Mouse (Mus musculus): Measurements from ENCODE around the gene Cdc42ep5. TPM values are rescaled to one million over a fixed set of nuclear protein-coding genes. Genes with fewer than 3 reads are reported as not detected.
"Not testable (repeated sequence)": the region's sequence is repeated elsewhere in the genome, so short reads cannot be mapped to it uniquely, and the experiment has no call there.

The Cdc42ep5 gene
- polyA plus RNA-seq, 1 experiment from 2014 or later = 30.3 TPM

- H3K9me3 ChIP-seq (ENCODE audit: control insufficient read depth, low read length); H3K4me2 ChIP-seq (replicated peaks; ENCODE audit: low read depth, low read length); H3K27ac ChIP-seq (ENCODE audit: low read depth, low read length); H3K36me3 ChIP-seq (ENCODE audit: control insufficient read depth, insufficient read depth, low read length); ATAC-seq (ENCODE audit: low FRiP score, low TSS enrichment); H3K4me1 ChIP-seq (ENCODE audit: control insufficient read depth, insufficient read depth, low read length); H3K27me3 ChIP-seq (ENCODE audit: control insufficient read depth, insufficient read depth, low read length); H3K4me3 ChIP-seq (ENCODE audit: low read length); H3K9ac ChIP-seq (ENCODE audit: low read depth, low read length): not testable (repeated sequence)
- WGBS = 97% methylated on average over 4 of the region's 4 CpGs
Observed at GRCm38 (mm10) chr7:4161596-4161995, 3.1 kb downstream of the Cdc42ep5 start.

- H3K36me3 ChIP-seq (ENCODE audit: control insufficient read depth, insufficient read depth, low read length) = no peaks in the 10 kb centered on the region
- no peak for ATAC-seq (ENCODE audit: low FRiP score, low TSS enrichment)
- no peak overlapping the region for H3K4me2 ChIP-seq (replicated peaks; ENCODE audit: low read depth, low read length)
- H3K27me3 ChIP-seq (ENCODE audit: control insufficient read depth, insufficient read depth, low read length) = peaks cover 13% of the 10 kb centered on the region
- WGBS = 54% methylated on average over 4 of the region's 4 CpGs
- no peak overlapping the region for H3K4me3 ChIP-seq (ENCODE audit: low read length)
- no peak overlapping the region for H3K9ac ChIP-seq (ENCODE audit: low read depth, low read length)
- H3K27ac ChIP-seq (ENCODE audit: low read depth, low read length) = no peak overlapping the region
- no peaks in the 10 kb centered on the region for H3K4me1 ChIP-seq (ENCODE audit: control insufficient read depth, insufficient read depth, low read length)
- no peaks in the 10 kb centered on the region for H3K9me3 ChIP-seq (ENCODE audit: control insufficient read depth, low read length)
Observed at GRCm38 (mm10) chr7:4154976-4155375, 9.7 kb downstream of the Cdc42ep5 start.

- H3K27me3 ChIP-seq (ENCODE audit: control insufficient read depth, insufficient read depth, low read length) = peaks cover 13% of the 10 kb centered on the region
- H3K27ac ChIP-seq (ENCODE audit: low read depth, low read length) = no peak overlapping the region
- no peaks in the 10 kb centered on the region for H3K36me3 ChIP-seq (ENCODE audit: control insufficient read depth, insufficient read depth, low read length)
- no peak overlapping the region for H3K4me2 ChIP-seq (replicated peaks; ENCODE audit: low read depth, low read length)
- WGBS = 87% methylated on average over 5 of the region's 5 CpGs
- ATAC-seq (ENCODE audit: low FRiP score, low TSS enrichment) = no peak
- H3K4me3 ChIP-seq (ENCODE audit: low read length) = no peak overlapping the region
- H3K9ac ChIP-seq (ENCODE audit: low read depth, low read length) = no peak overlapping the region
- H3K4me1 ChIP-seq (ENCODE audit: control insufficient read depth, insufficient read depth, low read length) = no peaks in the 10 kb centered on the region
- H3K9me3 ChIP-seq (ENCODE audit: control insufficient read depth, low read length) = no peaks in the 10 kb centered on the region
Observed at GRCm38 (mm10) chr7:4154356-4154755, 10.3 kb downstream of the Cdc42ep5 start.

- H3K4me2 ChIP-seq (replicated peaks; ENCODE audit: low read depth, low read length) = peak overlapping the region; percentile 26
- no peak overlapping the region for H3K9ac ChIP-seq (ENCODE audit: low read depth, low read length)
- peaks cover 13% of the 10 kb centered on the region for H3K27me3 ChIP-seq (ENCODE audit: control insufficient read depth, insufficient read depth, low read length)
- H3K27ac ChIP-seq (ENCODE audit: low read depth, low read length) = no peak overlapping the region
- peaks cover 17% of the 10 kb centered on the region for H3K36me3 ChIP-seq (ENCODE audit: control insufficient read depth, insufficient read depth, low read length)
- no peaks in the 10 kb centered on the region for H3K9me3 ChIP-seq (ENCODE audit: control insufficient read depth, low read length)
- peaks cover 13% of the 10 kb centered on the region for H3K4me1 ChIP-seq (ENCODE audit: control insufficient read depth, insufficient read depth, low read length)
- ATAC-seq (ENCODE audit: low FRiP score, low TSS enrichment) = no peak
- WGBS = 16% methylated on average over 22 of the region's 22 CpGs
- H3K4me3 ChIP-seq (ENCODE audit: low read length) = peak overlapping the region; percentile 14; the same call in 1 of the 2 replicates
Observed at GRCm38 (mm10) chr7:4151241-4151640, 13.4 kb downstream of the Cdc42ep5 start.

GRCm38 (mm10) chr7:4150811-4151221 is 13.8 kb downstream of the Cdc42ep5 start:
- WGBS = 6% methylated on average over 14 of the region's 14 CpGs
- H3K4me3 ChIP-seq (ENCODE audit: low read length) = peak overlapping the region; percentile 70; the same call in 1 of the 2 replicates
- no peak for ATAC-seq (ENCODE audit: low FRiP score, low TSS enrichment)
- peaks cover 22% of the 10 kb centered on the region for H3K36me3 ChIP-seq (ENCODE audit: control insufficient read depth, insufficient read depth, low read length)
- H3K27ac ChIP-seq (ENCODE audit: low read depth, low read length) = no peak overlapping the region
- peaks cover 13% of the 10 kb centered on the region for H3K27me3 ChIP-seq (ENCODE audit: control insufficient read depth, insufficient read depth, low read length)
- H3K9ac ChIP-seq (ENCODE audit: low read depth, low read length) = no peak overlapping the region
- H3K4me2 ChIP-seq (replicated peaks; ENCODE audit: low read depth, low read length) = peak overlapping the region; percentile 91
- peaks cover 13% of the 10 kb centered on the region for H3K4me1 ChIP-seq (ENCODE audit: control insufficient read depth, insufficient read depth, low read length)
- H3K9me3 ChIP-seq (ENCODE audit: control insufficient read depth, low read length) = no peaks in the 10 kb centered on the region

GRCm38 (mm10) chr7:4150059-4150541 is 14.6 kb downstream of the Cdc42ep5 start, which contains the start of gene Leng9:
Leng9 (minus strand) TSS chr7:4150374.
- peak within 1 kb of the TSS; percentile 75 for H3K27ac ChIP-seq (ENCODE audit: low read depth, low read length)
- H3K4me3 ChIP-seq (ENCODE audit: low read length) = peak within 1 kb of the TSS; percentile 70
- H3K27me3 ChIP-seq (ENCODE audit: control insufficient read depth, insufficient read depth, low read length) = peaks cover 13% of the 10 kb centered on the region
- WGBS = 2% methylated on average over 14 of the region's 14 CpGs
- H3K36me3 ChIP-seq (ENCODE audit: control insufficient read depth, insufficient read depth, low read length) = peaks cover 29% of the 10 kb centered on the region
- peaks cover 13% of the 10 kb centered on the region for H3K4me1 ChIP-seq (ENCODE audit: control insufficient read depth, insufficient read depth, low read length)
- H3K9me3 ChIP-seq (ENCODE audit: control insufficient read depth, low read length) = no peaks in the 10 kb centered on the region
- H3K9ac ChIP-seq (ENCODE audit: low read depth, low read length) = peak within 1 kb of the TSS; percentile 63
- peak within 1 kb of the TSS; percentile 91 for H3K4me2 ChIP-seq (replicated peaks; ENCODE audit: low read depth, low read length)
- no peak; the same call in 1 of the 2 replicates for ATAC-seq (ENCODE audit: low FRiP score, low TSS enrichment)

GRCm38 (mm10) chr7:4149209-4150054 is 15.2 kb downstream of the Cdc42ep5 start:
- ATAC-seq (ENCODE audit: low FRiP score, low TSS enrichment) = peak; percentile 71
- peak overlapping the region; percentile 70 for H3K4me3 ChIP-seq (ENCODE audit: low read length)
- H3K36me3 ChIP-seq (ENCODE audit: control insufficient read depth, insufficient read depth, low read length) = peaks cover 36% of the 10 kb centered on the region
- WGBS = under 1% methylated on average over 64 of the region's 64 CpGs
- peaks cover 13% of the 10 kb centered on the region for H3K27me3 ChIP-seq (ENCODE audit: control insufficient read depth, insufficient read depth, low read length)
- H3K4me2 ChIP-seq (replicated peaks; ENCODE audit: low read depth, low read length) = peak overlapping the region; percentile 91
- peak overlapping the region; percentile 63 for H3K9ac ChIP-seq (ENCODE audit: low read depth, low read length)
- peaks cover 13% of the 10 kb centered on the region for H3K4me1 ChIP-seq (ENCODE audit: control insufficient read depth, insufficient read depth, low read length)
- H3K27ac ChIP-seq (ENCODE audit: low read depth, low read length) = peak overlapping the region; percentile 75
- no peaks in the 10 kb centered on the region for H3K9me3 ChIP-seq (ENCODE audit: control insufficient read depth, low read length)

- 29% methylated on average over 18 of the region's 18 CpGs for WGBS
- peaks cover 13% of the 10 kb centered on the region for H3K4me1 ChIP-seq (ENCODE audit: control insufficient read depth, insufficient read depth, low read length)
- peak overlapping the region; percentile 63 for H3K9ac ChIP-seq (ENCODE audit: low read depth, low read length)
- peak; percentile 4 for ATAC-seq (ENCODE audit: low FRiP score, low TSS enrichment)
- peaks cover 13% of the 10 kb centered on the region for H3K27me3 ChIP-seq (ENCODE audit: control insufficient read depth, insufficient read depth, low read length)
- H3K36me3 ChIP-seq (ENCODE audit: control insufficient read depth, insufficient read depth, low read length) = peaks cover 44% of the 10 kb centered on the region
- H3K4me2 ChIP-seq (replicated peaks; ENCODE audit: low read depth, low read length) = peak overlapping the region; percentile 91
- peak overlapping the region; percentile 75 for H3K27ac ChIP-seq (ENCODE audit: low read depth, low read length)
- no peaks in the 10 kb centered on the region for H3K9me3 ChIP-seq (ENCODE audit: control insufficient read depth, low read length)
- H3K4me3 ChIP-seq (ENCODE audit: low read length) = peak overlapping the region; percentile 70
Observed at GRCm38 (mm10) chr7:4148341-4149208, 16.1 kb downstream of the Cdc42ep5 start.

All from kidney, embryonic 14.5 days (tissue).